Mouse (Mus musculus) brain, adult 2 months (tissue): Measurements from ENCODE around the gene Ugcg.
A peak's percentile ranks its signal among the peaks of the same experiment; 100 is the strongest.

Experiments
- DNase-seq: peaks from one replicate; pipeline ENCODE4 v3.0.0; 2011; ENCODE audit warnings: low read depth, low spot score

The Ugcg gene

DNA sequence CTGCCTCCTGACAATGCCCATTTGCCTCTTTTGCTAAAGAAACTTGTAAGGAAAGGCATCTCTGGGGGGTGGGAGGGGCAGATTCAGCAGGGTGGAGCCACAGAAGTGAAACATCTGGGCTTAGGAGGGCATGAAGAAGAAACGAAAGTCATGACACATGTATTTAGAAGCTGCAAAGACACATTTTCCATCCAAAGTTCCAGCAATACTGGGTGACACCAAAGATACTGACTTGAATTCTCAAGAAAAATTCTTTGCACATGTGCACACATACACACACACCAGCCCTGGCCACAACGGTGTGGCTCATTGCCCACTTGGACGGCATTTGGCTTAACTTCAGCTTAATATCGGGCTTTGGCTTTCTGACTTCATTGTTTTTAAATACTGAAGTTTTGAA lies 35.8 kb downstream of the Ugcg start:
- DNase-seq: no peak

DNA sequence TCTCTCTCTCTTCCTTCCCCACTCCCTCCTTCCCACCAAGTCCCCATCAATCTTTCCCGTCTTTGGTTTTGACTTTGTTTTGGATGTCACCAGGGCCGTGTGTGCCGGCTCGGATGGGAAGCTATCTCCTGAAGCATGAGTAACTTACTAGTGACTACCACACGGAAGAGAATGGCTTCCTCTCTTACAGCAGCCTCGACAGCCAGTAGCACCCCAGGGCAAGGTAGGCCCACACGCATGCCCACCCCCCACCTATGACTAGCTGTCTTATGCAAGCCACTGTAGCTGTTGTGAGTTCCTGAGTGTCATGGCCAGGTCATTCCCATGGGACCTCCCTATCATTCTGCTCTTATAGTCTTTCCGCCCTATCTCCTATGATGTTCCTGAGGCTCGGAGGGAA lies 38.0 kb downstream of the Ugcg start:
- DNase-seq: no peak

DNA sequence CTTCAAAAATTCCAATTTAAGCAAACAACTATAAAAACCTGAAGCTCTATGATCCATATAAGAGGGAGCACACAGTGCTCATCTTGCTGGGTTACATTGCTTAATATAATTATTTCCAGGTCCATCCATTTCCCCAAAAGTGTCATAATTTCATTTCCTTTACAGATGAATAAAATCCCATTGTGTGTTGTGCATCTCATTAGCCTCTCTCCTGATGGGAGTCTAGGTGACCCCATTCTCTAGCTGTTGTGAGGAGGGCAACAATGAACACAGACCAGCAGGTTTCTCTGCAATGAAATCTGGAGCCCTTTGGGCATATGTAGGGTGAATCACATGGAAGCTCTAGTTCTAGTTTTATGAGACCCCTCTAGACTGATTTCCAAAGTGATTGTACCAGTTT lies 39.9 kb downstream of the Ugcg start:
- DNase-seq: no peak

DNA sequence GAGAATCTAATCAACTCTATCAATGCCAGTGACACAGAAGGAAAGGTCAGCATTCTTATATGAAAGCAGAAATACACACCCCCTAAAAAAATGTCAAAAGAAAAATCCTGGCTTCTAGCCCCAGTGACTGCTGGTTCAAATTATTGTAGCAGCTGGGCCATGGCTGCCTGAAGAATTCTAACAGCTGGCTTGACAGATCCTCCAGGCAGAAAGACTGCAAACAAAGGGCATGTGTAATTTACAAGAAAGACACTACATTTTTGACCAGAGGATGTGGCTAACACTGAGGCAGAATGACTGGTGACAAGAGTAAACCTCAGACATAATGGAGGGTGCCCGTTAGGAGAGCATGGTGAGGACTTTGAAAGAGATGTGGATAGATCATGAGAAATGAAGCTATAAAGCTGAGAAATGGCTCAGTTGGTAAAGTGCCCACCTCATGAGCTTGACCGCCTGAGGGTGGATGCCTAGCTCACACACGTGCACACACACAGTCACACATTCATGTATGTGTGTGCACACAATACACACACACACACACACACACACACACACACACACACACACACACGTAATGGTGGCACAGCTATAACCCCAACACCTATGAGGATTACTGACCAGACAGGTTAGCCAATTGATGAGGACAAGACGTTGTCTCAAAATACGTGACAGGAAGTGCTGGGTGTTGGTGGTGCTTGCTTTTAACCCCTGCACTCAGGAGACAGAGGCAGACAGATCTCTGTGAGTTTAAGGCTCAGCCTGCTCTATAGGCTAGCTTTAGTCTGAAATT lies 42.4 kb downstream of the Ugcg start:
- DNase-seq: no peak

DNA sequence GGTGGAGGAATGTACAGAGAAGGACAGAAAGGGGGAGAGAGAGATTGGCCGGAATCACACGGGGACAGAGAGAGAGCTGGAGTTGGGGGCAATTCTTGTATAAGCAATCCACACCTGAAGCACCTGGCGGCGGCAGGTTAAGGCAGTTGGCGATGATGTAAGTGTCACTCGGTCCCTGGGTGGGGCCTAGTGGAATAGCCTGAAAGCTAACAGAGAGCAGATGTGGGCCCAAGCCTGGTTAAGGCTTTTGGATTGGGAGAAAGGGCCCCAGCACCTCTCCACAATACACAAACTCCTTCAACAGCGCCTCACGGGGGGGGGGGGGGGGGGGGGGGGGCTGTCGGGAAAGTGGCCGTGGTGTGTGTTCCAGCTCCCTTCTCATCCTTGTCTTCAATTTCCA lies 45.0 kb downstream of the Ugcg start:
- DNase-seq: no peak

DNA sequence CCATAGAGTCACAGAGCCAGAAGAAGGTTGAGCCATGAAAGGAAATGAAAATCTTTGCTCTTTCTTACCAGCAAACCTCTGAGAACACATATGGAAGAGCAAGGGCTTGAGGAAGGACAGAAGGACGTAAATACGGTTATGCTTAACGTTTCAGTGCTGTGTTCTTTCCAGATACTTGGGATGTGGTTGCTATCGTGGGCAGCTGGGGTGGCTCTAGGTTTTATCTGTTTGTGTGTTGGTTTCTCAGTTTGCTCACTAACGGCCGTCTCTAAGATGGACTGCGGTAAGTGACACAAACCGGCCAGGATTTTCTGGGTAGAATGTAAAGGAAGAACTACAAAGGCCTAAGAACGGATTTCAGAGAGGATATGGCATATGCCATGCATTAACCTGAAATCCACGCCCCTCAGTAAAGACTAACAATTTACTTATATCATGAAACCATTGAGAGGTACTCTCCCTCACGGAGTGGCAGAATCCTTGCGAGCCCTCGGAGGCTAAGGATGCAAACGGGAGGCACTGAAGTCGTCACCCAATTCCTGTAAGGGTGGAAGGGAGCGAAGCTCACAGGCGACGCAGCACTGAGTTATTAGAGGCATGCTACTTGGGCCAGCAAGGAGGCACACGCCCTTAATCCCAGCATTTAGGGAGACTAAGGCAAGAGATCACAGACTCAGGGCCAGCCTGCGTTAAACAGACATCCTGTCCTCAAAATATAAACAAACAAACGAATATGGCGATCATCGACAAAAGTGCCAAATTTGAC lies 45.6 kb downstream of the Ugcg start:
- no peak for DNase-seq

DNA sequence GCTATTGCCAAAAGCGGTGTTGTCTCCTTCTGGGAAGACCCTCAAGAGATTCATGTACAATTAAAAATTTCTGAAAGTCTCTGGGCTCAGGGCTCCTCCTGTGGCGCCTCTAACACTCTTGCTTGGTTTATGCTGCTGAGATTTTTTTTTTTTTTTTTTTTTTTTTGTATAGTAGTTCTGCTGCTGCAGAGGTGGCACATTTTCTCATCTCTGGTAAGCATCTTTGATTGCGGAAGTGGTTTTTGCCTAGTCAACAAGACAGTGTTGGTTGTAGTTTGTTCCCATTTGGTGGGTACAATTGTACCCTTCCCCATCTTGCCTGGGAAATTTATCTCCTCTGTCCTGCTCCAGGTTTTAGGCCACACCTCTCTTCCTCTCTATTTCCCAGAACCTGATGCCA lies 47.3 kb downstream of the Ugcg start:
- DNase-seq: no peak

DNA sequence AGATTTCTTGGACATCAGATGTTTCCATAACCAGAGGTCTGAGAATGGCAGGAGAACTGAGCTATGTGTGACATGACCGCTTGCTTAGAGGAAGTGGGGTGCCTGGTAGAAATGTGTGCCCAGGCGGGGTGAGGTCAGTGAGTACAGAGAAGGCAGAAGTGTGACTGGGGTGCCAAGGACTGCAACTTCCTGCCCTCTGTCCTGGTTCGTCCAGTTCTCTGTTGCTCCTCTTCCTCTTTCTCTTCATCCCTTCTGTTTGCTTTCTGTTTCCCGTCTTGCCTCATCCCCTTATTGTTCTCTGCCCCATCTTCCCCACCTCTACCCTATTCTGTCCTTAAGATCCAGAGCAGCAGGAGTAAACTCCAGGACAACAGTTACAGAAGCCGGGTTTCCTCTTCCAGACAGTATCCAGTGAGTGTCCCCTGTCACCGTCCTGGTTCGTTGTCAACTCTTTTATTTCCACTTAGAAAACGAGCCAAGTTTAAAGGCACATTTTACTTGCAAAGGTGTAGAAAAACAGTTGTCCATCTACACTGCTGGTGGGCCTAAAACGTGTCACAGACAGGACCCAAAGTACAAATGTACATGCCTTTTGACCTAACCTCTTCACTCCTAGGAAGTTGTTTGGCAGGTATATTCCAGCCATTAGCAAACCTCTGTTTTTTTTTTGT lies 49.7 kb downstream of the Ugcg start:
- peak; percentile 54 for DNase-seq

DNA sequence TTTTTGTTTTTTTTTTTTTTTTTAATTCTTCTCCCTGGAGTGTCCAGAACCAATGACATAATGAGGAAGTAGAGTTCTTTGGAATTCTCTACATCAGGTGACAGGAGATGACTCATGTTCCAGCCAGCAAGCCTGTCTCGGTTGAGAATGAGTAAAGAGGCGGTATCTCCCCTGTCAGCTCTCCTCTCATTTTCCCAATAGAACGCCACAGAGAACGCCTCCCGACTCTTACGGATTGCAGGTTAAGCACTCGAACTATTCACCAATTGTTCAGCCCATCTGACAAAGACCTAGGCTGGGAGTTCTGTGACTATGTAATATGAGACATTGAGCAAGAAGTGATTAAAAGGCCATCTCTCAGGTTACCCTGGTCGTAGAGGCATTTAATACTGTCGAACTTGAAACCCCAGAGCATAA lies 50.3 kb downstream of the Ugcg start:
- no peak for DNase-seq

DNA sequence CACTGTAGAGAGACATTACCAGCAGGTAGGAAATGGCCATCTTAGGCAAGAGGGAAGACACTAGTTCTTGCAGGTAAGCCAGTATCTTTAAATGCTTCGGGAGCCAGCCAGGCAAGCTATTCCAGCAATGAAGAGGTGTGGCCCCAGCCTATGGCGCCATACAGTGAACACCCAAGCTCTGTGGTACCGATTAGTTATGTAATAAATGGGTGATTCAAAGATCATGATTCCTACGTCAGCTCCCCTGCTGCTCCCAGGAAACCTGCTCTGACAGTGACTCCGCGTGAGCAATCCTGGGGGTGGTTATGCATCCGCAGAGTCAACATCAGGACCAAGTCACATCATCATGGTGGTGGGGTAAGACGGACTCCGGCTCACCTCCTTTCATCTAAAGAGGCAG lies 51.1 kb downstream of the Ugcg start:
- no peak for DNase-seq

DNA sequence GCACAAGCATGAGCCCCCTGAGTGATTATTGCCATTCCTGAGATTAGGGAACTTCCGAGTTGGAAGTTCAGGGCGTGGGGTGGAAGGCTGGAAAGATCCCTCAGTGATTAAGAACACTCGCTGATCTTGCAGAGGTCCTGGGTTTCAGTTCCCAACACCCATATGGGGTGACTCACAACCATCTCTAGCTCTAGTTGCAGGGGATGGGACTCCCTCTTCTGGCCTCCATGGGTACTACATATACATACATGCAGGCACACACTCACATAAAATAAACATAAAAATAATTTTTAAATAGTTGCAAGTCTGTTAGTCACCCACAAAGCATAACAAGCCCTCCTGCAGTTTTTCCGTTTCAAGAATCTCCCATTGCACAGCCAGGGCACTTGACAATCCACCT lies 52.0 kb downstream of the Ugcg start:
- DNase-seq: no peak

DNA sequence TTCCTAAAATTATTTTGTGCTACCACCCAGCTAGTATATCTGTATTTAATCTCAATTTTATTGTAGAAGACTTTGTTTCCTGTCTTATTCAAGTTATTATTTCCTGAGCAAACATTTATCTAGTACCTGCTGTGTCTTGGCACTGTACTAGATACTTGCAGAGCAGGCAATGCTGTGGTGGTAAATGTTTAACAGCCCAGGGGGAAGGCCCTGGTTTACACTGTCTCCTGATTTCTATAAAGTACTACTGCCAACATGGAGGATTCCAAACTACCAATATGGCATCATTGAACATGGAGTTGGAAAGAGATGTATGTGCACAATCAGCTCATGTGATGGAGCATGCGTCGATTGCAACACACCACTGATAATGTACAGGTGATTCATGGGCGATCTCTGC lies 53.2 kb downstream of the Ugcg start:
- DNase-seq: no peak

DNA sequence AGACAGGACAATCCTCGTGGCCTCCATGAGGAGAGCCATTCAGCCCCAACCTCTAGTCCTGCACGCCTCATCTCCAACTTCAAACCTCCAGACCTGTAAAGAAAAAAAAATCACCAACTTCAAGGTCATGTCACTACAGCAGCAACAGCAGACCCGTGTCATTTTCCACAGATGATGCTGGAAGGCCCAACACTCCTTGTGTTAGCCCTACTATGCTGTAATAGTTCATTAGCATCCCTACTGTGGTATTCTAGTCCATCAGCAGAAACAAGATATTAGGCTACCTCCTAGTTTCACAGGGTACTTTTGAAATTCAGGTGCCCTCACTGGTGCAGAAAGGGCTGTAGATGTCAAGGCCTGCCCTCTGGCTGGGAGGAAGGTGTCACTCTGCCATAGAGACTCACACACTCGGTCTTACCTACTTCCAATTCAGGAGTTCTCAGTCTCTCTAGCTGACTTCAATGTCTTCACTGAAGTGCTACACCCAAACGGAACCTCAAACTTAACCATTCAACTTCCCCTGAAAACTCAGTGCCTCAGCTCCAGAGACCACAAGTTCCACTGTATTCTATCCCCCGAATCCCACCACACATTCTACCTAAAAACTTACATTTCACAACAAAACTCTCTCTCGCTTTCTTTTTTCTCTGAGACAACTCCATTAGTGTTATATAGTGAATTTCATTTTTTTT lies 54.9 kb downstream of the Ugcg start:
- no peak for DNase-seq

DNA sequence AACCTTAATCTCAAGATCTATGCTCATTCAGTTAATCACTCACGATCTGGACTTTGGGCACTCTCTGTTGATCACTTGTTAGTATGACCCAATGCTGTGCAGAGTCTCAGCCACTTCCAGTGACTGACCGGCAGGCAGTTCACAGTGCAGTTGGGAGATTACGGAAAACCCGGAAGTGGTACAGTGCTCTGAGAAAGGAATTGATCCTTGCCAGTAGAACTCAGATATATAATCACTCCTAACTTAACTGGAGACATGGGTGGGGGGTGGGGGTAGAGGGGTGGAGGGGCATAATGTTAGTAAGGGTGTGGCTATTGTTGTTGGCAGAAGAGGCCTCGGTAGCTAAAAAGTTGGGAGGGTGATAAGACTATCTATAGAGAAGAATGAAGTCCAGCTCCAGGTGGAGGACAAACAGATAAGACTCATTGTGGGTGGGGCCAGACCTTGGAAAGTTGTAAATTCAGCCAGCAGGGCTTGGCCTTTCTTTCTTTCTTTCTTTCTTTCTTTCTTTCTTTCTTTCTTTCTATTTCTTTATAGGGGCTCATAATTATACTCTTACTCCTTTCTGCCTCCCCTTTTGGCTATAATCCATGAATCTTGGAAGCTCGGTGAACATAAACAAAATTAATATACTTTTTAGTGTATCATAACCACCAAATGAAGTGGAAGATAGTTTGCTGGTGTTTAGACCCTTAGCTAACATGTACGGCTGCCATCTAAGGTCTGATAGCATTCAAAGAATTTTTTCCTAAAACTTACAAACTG lies 55.9 kb downstream of the Ugcg start:
- DNase-seq: no peak

DNA sequence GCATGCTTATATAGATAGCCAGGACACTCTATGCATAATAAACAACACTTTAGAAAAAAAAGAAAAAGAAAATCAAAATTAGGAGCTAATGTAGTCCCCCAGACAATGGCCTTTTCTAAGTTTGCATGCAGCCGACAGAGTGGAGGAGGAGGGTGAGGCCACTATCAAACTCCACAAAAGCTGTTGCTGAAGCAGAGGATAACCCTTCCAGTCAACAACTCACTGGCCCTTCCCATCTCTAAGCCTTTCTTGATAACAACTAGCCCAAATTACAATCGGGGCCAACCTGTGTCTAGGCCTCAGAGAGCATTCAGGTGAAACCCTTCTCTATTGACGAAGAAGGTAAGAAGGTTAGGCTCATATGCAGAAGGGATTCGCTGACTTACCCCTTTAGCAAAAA lies 56.7 kb downstream of the Ugcg start:
- no peak for DNase-seq

DNA sequence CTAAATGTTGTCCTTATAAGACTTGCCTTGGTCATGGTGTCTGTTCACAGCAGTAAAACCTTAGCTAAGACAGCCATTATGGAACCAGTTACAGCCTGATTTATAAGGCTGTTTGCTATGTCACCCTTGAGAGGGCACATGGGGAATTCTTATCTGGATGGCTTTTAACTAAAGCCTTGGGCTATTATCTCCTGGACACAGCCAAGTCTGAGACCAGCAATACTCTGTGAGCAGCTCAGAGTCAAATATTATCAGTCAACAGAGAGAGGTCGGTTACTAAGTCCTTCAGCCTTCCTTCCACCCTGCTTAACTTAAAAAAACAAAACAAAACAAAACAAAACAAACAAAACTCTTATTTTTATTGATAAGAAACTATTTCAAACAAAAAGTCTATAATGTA lies 58.5 kb downstream of the Ugcg start:
- DNase-seq: no peak

DNA sequence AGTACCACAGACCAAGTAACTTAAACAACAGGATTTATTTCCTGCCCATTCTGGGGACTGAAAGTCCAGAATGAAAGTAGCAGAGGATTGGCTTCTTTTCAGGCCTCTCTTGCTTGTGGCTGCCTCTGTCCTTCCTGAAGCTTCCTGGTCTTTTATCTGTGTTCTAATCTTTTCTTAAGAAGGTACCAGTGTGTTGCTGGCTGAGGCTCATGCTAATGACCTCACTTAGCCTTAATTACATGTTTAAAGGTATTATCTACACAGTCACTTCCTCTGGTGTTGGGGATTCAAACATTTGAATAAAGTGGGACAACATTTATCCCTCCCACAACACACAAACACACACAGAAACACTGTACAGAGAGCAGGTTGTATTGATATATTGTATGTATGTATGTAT lies 59.0 kb downstream of the Ugcg start:
- no peak for DNase-seq

DNA sequence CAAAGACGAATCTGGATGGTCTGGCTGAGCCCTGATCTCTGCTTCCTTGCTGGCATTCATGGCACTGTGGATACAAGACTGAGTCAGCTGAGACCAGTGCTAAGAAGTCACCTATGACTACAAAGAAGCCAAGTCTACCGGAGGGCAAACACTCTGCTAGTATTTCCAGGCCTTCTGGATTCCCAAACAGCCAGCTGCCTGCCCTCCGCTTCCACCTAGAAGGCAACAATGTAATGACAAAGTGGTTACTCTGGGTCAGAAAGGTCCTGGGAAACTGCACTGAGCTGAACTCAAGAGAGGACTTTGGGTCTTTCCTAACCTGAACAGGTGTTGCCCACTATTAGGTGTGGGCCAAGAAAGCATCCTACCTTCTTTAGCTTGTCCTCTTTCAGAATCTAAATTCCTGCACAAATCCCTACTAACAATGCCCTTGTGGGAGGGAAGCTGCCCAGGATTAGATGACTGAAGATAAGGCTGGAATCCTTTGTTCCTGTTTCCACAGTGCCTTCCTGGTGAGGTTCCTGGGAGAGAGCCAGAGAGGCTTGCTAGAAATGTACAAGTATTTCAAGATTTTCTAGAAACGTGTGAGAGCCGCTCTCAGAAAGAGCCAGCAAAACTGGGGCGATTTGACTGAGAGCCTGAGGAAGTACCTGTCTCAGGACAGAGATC lies 63.5 kb downstream of the Ugcg start:
- no peak for DNase-seq

DNA sequence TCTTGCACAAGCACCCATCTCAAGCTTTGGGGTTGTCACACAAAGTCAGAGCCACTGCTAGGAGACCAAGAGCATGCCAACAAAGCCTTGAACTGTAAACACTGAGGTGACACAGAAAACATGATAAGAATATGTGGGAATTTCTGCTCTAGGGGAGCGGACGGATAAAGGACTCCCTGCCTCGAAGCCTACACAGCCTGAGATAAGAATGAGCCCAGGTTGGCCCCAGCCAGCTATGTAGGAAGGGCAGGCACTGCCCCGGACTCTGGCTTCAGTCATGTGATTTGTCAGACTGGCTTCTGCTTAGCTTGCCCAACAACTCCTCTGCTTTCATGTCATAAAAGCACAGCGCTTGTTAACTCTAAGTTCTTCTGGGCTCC lies 64.0 kb downstream of the Ugcg start:
- no peak for DNase-seq

DNA sequence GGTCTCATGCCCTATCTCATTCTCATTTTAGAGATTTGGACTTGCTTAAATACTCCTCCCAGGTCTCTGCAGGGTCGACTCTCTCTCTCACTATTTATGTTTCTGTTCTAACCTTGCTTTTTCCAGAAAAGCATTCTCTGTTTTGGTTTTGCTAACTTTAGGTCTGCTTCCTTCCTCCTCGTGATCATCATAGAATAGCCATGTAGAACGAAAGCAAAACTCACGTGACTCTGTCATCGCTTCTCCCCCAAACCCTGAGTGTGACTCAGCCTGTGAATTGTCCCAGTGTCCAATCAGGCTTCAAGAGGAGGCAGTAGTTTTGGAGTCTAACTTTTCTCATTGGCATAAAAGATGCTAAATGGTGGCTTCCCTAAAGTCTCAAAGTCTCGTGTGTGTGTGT lies 65.3 kb downstream of the Ugcg start:
- DNase-seq: no peak

DNA sequence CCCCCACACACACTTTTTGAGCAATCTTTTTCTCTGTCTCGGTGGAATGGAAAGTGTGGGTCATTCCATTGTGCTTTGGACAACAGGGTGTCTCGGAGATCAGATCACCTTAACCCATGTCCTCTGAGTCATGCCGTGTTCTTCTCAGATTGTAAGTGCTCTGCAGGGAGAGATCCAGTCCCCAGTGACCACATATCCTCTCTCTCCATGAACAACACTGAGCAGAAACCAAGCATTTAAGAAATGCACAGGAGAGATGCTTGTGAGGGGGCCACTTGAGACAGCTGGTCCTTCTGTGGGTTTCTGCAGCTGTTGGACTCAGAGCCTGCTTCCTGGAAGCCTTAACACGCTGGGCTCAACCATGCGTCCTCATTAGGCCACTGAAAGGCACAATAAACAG lies 66.9 kb downstream of the Ugcg start:
- DNase-seq: no peak
